In genomic region chr6:99484884-99485216, GRCm38 (mm10) we compare ENCODE assay signal across 8 mouse cellular contexts. TPM values are rescaled to one million over a fixed set of nuclear protein-coding genes. Genes with fewer than 3 reads are reported as not detected.
A peak's percentile ranks its signal among the peaks of the same experiment; 100 is the strongest.
DNase-seq lines count a peak whose midpoint lies in the region; ATAC-seq and TF ChIP-seq lines count a peak whose summit lies in the region.

No protein-coding gene starts in this region.

- DNase-seq in layer of hippocampus, adult 2 months (ENCODE audit: low spot score in 2 of 2) = no peak
- no peak for DNase-seq in layer of hippocampus, adult 9-10 months (ENCODE audit: low spot score)
- DNase-seq in embryonic facial prominence, embryonic 14.5 days (ENCODE audit: low spot score) = no peak
- DNase-seq in intestine, embryonic 14.5 days (ENCODE audit: low spot score) = no peak
- DNase-seq in layer of hippocampus, postnatal 36 days = no peak
- DNase-seq in left cerebral cortex, postnatal 36 days (ENCODE audit: low spot score in 2 of 2) = no peak
- DNase-seq in gastrocnemius, postnatal 25 days = no peak

- no peak for TF ChIP-seq CTCF in layer of hippocampus, adult 2 months (conservative IDR thresholded peaks at IDR 0.05)

- H3K9ac ChIP-seq in embryonic facial prominence, embryonic 14.5 days (ENCODE audit: low read depth, low read length) = peak overlapping the region; percentile 26; the same call in 1 of the 2 replicates
- H3K9ac ChIP-seq in intestine, embryonic 14.5 days (ENCODE audit: low read length) = peak overlapping the region; percentile 5; the same call in 1 of the 2 replicates

- peak overlapping the region; percentile 39 for H3K4me3 ChIP-seq in layer of hippocampus, adult 2 months
- H3K4me3 ChIP-seq in embryonic facial prominence, embryonic 14.5 days (ENCODE audit: low read depth, low read length) = peak overlapping the region; percentile 17
- peak overlapping the region; percentile 4; the same call in 1 of the 2 replicates for H3K4me3 ChIP-seq in intestine, embryonic 14.5 days (ENCODE audit: low read depth, low read length)
- peak overlapping the region; percentile 16 for H3K4me3 ChIP-seq in myocyte

- no peaks in the 10 kb centered on the region for H3K36me3 ChIP-seq in embryonic facial prominence, embryonic 14.5 days (ENCODE audit: control insufficient read depth, insufficient read depth, low read length)
- H3K36me3 ChIP-seq in intestine, embryonic 14.5 days (ENCODE audit: control insufficient read depth, insufficient read depth, low read length) = no peaks in the 10 kb centered on the region
- no peaks in the 10 kb centered on the region for H3K36me3 ChIP-seq in myocyte (ENCODE audit: control insufficient read depth, insufficient read depth)

- H3K79me2 ChIP-seq in myocyte (ENCODE audit: control insufficient read depth, insufficient read depth) = peaks cover 4% of the 10 kb centered on the region

- no peaks in the 10 kb centered on the region for H3K27me3 ChIP-seq in embryonic facial prominence, embryonic 14.5 days (replicated peaks; ENCODE audit: control insufficient read depth, insufficient read depth, low read length)
- H3K27me3 ChIP-seq in intestine, embryonic 14.5 days (replicated peaks; ENCODE audit: control insufficient read depth, insufficient read depth, low read length) = no peaks in the 10 kb centered on the region
- no peaks in the 10 kb centered on the region for H3K27me3 ChIP-seq in myocyte (ENCODE audit: control insufficient read depth, insufficient read depth, insufficient read length)

- peak overlapping the region; percentile 66 for H3K27ac ChIP-seq in layer of hippocampus, adult 2 months
- H3K27ac ChIP-seq in embryonic facial prominence, embryonic 14.5 days (replicated peaks; ENCODE audit: low read depth, low read length) = peak overlapping the region; percentile 86
- H3K27ac ChIP-seq in intestine, embryonic 14.5 days (ENCODE audit: low read depth) = peak overlapping the region; percentile 94

- H3K4me1 ChIP-seq in embryonic facial prominence, embryonic 14.5 days (ENCODE audit: control insufficient read depth, insufficient read depth, low read length) = peaks cover 38% of the 10 kb centered on the region
- H3K4me1 ChIP-seq in intestine, embryonic 14.5 days (replicated peaks; ENCODE audit: control insufficient read depth, insufficient read depth, low read length) = peaks cover 52% of the 10 kb centered on the region

- TF ChIP-seq POLR2A in myocyte (IDR thresholded peaks at IDR 0.05; ENCODE audit: insufficient read length, low read depth) = no peak

- intact Hi-C loops in left cerebral cortex, postnatal 36 days (cut with DNase I) = loop anchor here (5.0 kb wide), 1 partner anchor 37 kb away; the partner anchor contains the start of gene Foxp1

- no peak overlapping the region for H3ac ChIP-seq in myocyte (ENCODE audit: control insufficient read depth, insufficient read length)

- 18% methylated on average over 8 of the region's 8 CpGs for WGBS in embryonic facial prominence, embryonic 14.5 days
- 8% methylated on average over 8 of the region's 8 CpGs for WGBS in intestine, embryonic 14.5 days

- H3K4me2 ChIP-seq in embryonic facial prominence, embryonic 14.5 days (ENCODE audit: low read depth, low read length) = peak overlapping the region; percentile 52
- peak overlapping the region; percentile 42 for H3K4me2 ChIP-seq in intestine, embryonic 14.5 days (ENCODE audit: low read length)
- peak overlapping the region; percentile 99 for H3K4me2 ChIP-seq in myocyte (ENCODE audit: low read depth)

- no peak for ATAC-seq in embryonic facial prominence, embryonic 14.5 days (ENCODE audit: low read depth)
- no peak for ATAC-seq in intestine, embryonic 14.5 days (replicated peaks; ENCODE audit: low FRiP score, low TSS enrichment, low read depth)

- H3K9me3 ChIP-seq in embryonic facial prominence, embryonic 14.5 days (ENCODE audit: control insufficient read depth, low read length) = 0 out of 2 replicates have a peak, but pooled peaks cover 3% of the 10 kb centered on the region
- H3K9me3 ChIP-seq in intestine, embryonic 14.5 days (ENCODE audit: control insufficient read depth, low read length) = no peaks in the 10 kb centered on the region

TF ChIP-seq in myocyte, 11 proteins besides CTCF, POLR2A, EP300 and RAD21:
- TF ChIP-seq MYOG (IDR thresholded peaks at IDR 0.05; ENCODE audit: control insufficient read depth in 1 of 3, insufficient read depth in 1 of 3, insufficient read length in 2 of 3, low read depth in 2 of 3) = no peak
- TF ChIP-seq TCF3 (IDR thresholded peaks at IDR 0.05; ENCODE audit: insufficient read length, low read depth) = no peak
- no peak for TF ChIP-seq MAX (IDR thresholded peaks at IDR 0.05; ENCODE audit: low read depth)
- TF ChIP-seq E2F4 (IDR thresholded peaks at IDR 0.05; ENCODE audit: insufficient read depth) = no peak
- no peak for TF ChIP-seq TCF12 (IDR thresholded peaks at IDR 0.05; ENCODE audit: insufficient read depth, poor library complexity, severe bottlenecking)
- TF ChIP-seq CEBPB (IDR thresholded peaks at IDR 0.05; ENCODE audit: insufficient read depth, poor library complexity, severe bottlenecking) = no peak
- TF ChIP-seq USF1 (IDR thresholded peaks at IDR 0.05; ENCODE audit: low read depth) = no peak

RNA-seq across cellular contexts. Expression of gene Foxp1, which starts 37.7 kb away (rescaled TPM):
- total RNA-seq in layer of hippocampus, adult 2 months (2021) = 10 to 100 TPM; 88.5 to 93.5 TPM
- polyA plus RNA-seq in embryonic facial prominence, embryonic 14.5 days (2014; fragmentation: Nextera tagmentation; extraction: Ambion mirVana) = 80.1 and 87.9 TPM in 2 replicates
- polyA plus RNA-seq in intestine, embryonic 14.5 days (2014; fragmentation: Nextera tagmentation; extraction: Ambion mirVana) = 133 and 149 TPM in 2 replicates
- polyA plus RNA-seq in myocyte (2012; fragmentation: generic; extraction: Trizol) = 17.7 TPM
- total RNA-seq in layer of hippocampus, postnatal 36 days (2021) = 10 to 100 TPM; 82.4 to 85.4 TPM
- total RNA-seq in left cerebral cortex, postnatal 36 days (2021) = 100 to 1,000 TPM; 142 TPM
- total RNA-seq in gastrocnemius, postnatal 25 days (2021) = 10 to 100 TPM; 16.9 to 17.8 TPM

Comparison
In these comparisons a context has a peak if more than half of its experiments do, and no peak if none do; other contexts are left out.
1. H3K4me2 ChIP-seq: peak in every context shown above with its lines; median percentile 99 in myocyte; 52 in embryonic facial prominence, embryonic 14.5 days; 42 in intestine, embryonic 14.5 days.
2. RNA of gene Foxp1, which starts 37.7 kb away (total RNA-seq): 142 TPM in left cerebral cortex, postnatal 36 days, 88.5 to 93.5 TPM in layer of hippocampus, adult 2 months and 82.4 to 85.4 TPM in layer of hippocampus, postnatal 36 days; 16.9 to 17.8 TPM in gastrocnemius, postnatal 25 days; every median in the first group is over 4 times any median in the second.
3. Peak in every context shown above with its lines, with median percentiles within 50 percentile points of each other: H3K27ac ChIP-seq and H3K4me3 ChIP-seq.